Mouse (Mus musculus): ENCODE measurements around the gene Frmd7.

Frmd7 gene

DNA sequence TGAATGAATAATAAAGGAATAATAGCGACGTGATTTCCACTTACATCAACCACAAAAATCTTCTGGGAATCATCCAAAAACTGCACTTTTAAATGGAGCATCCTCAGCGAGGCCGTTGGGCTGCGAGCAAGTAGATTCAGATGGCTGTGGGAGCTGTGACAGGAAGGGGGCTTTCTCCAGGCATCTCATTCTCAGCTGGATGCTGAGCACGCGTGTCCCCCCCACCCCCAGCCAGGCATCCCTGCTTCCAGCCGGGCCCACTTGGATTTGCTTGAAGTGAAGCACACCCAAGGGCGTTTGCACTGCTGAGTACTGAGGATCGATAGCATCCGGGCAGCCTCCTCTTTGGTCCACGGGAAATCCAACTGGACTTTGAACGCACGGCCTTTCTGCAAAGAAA lies at the start of gene Frmd7:
Frmd7 (minus strand) TSS at position 101 of the 400 bp plus-strand sequence.
- no peak for DNase-seq (ENCODE audit: low read depth, low spot score)

DNA sequence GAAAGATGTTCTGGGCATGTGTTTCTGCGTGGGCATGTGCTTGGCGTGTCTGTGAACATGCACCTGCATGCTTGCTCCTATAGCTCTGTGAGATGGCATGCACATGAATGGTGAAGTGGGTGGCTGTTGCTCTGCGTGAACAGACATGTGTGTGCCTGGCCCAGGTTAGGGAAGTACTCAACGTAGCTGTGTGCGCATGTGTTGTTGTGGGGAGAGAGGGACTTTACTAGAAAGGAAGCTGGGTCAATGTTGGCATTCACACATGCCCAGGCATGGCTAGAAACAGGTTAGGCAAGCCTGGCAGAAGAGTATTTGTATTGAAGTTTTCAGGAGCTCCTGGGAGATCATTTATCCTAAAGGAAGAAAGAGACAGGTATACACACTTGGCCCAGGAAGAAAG lies 48.8 kb upstream of the Frmd7 start:
- no peak for DNase-seq (ENCODE audit: low read depth, low spot score)

DNA sequence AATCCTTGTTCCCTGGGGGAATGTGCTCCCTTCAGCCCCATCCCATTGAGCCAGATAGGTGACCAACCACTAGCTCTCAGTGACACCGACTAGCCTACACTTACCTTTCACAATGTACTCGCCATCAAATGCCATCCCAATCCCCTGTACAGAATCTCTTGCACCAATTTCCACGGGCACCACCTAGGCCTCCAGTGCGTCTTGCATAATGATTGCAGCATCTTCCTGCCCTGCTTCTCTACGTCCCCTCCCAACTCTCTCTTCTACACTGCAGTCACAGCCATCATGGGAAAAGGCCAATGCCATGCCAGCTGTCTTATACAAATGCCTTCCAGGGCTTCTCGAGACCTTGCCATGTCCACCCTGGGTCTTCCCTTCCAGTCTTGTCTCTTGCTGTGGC lies 47.4 kb upstream of the Frmd7 start:
- no peak for DNase-seq (ENCODE audit: low read depth, low spot score)

DNA sequence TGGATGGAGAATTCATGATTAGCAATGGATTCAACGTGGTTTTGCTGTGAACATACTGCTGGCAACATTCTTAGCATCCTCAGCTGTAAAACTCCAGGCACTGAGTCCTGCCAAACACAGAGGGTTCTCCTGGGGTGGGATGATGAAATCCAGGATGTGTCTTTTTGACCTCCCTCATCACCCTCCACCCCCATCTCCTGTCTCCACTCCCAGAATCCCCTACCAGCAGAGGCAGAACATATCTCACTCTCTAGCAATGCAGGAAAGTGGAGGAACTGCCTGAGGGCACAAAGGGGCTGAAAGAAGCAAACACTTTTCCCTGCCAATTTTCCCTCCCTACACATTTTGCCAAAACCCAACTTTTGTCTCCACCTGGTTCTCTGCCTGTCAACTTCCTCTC lies 46.1 kb upstream of the Frmd7 start:
- DNase-seq (ENCODE audit: low read depth, low spot score), result no peak

DNA sequence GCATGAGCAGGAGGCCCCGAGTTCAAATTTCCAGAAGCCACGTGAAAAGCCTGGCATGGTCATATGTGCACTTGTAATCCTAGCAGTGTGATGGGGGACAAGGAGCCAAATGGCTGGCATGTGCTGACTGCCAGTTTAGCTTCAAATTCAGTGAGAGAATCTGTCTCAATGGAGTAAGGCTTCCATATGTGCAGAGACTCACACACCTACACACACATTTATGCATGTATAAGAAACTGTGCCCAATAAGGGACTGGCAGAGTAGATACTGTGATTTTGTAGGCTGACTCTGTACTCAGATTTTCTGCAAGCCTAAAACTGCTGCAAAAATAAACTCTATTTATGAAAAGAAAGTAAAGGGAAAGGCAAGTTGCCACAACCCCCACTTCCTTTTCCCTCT lies 35.9 kb upstream of the Frmd7 start:
- DNase-seq (ENCODE audit: low read depth, low spot score), result no peak

DNA sequence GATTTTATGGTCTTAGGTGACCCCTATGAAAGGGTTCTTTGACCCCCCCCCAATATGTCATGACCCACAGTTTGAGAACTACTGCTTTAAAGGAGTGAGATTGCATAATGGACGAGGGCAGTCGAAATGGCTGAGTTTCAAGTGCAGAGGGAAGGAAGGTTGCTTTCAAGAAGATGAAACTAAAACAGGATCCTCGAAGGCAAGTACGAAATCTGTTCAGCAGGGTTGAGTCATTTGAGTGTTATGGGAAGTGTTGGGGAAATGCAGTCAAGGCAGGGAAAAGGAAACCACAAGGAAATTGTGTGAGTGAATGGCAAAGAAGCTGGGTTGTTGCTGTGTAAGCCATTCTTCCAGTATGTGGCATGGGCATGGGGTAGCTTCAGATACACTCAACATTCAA lies 29.6 kb upstream of the Frmd7 start:
- DNase-seq (ENCODE audit: low read depth, low spot score), result no peak

DNA sequence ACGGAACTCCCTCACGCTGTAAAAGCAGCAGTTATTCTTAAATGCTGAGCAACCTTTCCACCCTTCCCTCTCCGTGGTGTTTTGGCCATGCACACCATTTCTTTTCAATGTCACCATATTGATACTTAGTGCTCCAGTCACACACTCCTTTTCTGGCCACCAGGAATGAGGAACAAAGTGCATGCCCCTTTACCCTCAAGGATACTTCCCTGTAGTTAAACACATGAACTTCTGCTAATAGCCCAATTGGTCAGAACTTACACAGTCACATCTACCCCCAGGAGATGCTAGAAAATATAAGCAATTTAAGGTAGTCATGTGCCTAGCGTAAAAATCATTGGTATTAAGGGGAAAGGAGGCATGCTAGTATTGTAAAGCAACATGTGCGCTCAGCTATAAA lies 27.4 kb upstream of the Frmd7 start:
- DNase-seq (ENCODE audit: low read depth, low spot score), result no peak

DNA sequence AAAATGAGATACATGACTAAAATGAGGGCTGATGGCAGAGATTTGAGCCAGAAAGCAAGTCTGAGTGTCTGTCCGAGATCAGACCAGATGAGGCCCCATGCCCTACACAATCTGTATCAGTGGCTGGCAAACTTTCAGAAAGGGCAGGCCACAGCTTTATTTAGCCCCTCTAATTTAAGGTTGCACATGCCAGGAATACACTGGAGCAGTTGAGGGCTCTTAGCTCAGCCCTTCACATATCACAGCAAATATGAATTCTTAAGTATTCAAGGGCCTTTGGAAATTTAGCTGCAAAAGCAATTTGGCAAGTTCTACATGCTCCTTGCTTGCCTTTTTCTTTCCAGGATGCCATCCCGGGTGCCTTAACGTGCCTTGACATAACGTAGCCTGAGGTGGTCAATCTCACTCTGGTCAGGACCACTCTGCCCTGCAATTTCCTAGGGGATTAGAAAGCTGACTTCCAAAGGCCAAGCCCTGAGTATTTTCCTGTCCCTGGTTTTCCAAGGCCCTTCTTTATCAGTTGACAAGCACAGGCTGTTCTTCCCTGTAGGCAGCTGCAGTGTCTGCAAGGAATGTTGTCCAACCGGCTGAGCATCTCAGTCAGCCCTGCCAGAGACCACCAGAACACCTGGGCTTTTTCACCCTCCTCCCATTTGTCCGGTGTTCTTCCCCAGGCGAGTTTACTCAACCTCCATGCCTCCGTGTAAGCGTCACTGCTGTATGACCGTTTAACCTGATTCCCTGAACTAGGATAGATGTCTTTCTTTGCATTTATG lies 25.8 kb upstream of the Frmd7 start:
- DNase-seq (ENCODE audit: low read depth, low spot score), result no peak

DNA sequence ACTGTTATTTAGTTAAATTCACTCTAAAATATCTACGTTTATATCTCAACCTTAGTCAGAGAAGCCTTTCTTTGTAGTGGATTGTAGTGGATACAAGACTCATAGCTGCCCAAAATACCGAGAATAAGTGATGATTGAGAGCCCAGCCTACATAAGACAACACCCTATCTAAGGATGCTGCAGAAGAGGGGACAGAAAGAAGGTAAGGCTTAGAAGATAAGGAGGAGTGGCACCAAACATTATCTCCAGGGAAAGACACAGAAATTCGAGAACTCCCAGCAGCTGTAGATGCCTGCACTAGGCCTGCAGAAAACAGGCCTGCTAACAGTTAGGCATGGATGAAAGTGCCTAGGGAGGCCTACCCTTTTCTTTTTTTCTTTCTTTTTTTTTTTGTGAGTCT lies 22.6 kb upstream of the Frmd7 start:
- no peak for DNase-seq (ENCODE audit: low read depth, low spot score)

DNA sequence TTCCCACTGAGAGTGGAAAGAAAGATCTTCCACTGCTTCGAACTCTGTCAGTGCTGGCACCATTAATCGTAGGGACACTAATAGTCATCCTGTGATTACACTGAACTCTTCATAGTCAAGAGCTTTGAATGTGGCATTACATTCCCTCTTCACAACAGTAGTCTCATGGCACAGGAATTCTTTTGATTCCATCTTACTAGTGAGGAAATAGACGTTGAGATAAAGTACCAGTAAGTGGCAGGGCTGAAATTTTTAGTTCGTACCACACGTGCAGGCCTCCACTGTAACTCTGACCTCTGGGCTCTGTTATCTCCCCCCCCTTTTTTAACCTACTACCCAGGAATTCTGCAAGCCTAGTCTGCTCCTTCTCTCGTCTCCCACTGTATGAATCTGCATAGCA lies 20.4 kb upstream of the Frmd7 start:
- no peak for DNase-seq (ENCODE audit: low read depth, low spot score)

DNA sequence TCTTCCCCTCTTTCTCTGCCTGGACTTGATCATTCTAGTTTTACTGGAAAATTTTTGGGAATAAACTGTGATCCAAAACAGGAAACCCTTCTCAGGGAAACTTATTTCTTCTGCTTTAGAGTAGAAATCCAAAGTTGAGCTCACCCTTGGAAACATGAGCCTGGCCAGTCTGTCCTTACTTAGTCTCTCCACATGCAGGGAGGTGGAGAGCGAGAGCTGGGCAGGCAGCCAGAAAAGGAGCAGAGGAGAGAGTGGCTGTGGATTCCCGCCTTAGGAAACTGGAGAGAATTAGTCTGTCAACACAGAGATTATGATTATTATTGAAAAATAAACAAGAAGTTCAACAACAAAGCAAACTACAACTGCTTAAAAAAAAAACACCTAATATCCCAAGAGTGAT lies 6.1 kb upstream of the Frmd7 start:
- DNase-seq (ENCODE audit: low read depth, low spot score), result no peak

DNA sequence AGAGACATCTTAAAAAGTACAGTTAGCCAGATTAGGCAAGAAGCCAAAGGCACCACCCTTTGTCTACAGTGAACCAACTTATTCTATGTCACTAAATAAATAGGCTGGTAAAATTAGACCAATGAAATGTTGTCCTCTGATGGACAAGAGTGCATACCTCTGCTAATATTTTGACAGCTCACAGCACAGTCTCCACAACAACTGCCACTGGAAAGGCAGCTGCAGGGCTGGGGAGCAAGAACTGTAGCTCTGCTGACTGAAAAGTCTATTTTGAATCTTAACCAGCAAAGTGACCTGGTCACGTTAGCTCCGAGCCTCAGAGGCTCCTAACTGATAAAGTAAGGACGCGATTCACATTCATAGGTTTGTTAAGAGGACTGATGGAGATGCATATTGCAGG lies 5.6 kb upstream of the Frmd7 start:
- no peak for DNase-seq (ENCODE audit: low read depth, low spot score)

DNA sequence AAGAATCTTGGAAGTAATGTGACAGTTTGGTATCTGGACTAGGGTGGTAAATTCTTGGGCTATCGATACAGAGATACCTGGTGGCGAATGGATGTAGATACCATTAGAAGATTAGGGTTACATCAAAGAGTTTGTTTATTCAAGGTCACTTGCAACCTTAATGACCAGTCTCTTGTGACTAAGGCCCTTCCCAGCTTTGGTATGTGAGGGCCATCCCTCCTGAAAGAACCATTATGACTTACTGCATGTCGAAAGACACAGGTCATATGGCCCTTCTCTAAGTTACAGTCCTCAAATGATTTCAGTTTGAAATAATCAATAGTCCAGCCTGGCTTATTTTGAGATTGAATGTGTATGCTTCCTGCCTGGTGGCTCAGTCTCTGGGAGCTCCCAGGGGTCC lies 5.4 kb downstream of the Frmd7 start:
- DNase-seq (ENCODE audit: low read depth, low spot score), result no peak

DNA sequence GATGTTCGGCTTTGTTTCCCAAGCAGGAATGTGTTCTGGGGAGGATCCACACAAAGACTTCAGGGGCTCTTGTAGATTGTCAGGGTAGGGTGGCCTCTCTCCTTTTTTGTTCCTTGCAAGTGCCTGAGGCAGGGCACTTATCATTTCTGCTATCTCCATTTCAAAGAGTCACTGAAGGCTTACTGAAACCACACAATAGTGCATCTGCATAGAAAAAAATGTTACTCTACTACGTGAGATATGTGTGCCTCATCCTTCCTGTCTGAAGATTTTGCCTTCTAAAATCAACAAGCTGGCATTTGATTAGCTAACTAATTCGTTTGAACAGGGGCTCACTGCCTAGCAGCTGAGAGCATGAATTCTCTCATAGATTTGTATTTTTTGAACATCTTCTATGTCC lies 12.2 kb downstream of the Frmd7 start:
- peak; percentile 11 for DNase-seq (ENCODE audit: low read depth, low spot score)

DNA sequence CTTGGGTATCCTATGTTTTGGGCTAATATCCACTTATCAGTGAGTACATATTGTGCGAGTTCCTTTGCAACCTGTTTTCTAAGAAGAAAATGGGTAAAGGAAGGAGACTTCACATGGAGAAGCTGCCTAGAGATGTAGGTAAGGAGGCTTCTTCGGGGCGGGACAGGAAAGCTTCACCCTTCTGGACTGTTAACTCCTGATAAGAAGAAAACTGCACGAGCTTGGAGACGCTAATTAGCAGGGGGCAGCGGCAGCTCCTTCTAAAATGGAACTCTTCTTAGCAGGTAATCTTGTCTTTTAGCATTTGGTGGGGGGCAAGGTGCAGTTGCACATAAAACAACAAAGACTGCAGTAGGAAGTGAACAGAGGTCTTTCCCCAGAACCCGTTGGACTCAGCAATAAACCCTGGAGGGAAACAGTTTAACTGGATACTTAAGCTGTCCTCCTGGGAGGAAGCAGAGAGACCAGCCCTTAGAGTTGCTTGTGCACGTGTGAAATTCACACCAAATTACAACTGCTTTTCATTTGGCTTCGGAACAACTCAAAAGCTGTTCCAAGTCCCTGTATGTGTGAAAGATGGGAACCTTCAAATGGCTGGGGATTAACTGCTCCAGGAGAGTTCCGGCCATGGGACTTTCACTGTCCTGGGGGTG lies 15.5 kb downstream of the Frmd7 start:
- DNase-seq (ENCODE audit: low read depth, low spot score), result no peak

DNA sequence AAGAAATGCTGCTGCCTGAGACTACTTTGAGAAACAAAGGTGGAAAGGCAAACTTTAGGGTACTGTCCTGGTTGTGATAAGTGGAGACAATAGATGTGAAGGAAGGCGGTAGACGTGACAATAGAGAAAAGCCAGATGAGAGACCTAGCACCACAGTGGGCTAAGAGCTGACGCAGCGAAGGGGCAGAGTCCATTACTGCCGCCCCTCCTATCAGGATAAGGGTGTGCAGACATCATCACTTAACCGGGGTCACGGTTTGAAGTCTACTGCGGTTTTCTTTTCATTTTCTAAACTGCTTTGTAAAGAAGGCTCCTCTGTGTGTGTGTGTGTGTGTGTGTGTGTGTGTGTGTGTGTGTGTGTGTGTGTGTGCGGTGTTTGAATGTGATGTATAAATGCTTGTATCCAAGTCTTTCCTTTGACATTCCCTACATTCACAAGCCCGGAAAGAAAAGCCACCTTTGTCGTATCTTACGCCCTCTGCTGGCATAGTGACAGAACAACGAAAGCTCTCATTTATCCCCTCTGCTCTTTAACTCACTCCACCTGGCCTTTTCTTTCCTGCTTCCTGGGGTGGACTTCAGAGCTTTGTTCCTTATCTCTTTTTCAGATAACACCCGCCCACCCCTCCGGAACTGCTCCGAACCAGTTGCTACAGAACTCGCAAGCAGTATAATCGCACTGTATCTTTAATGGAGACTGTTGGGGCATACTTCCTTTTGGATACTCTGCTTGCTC lies 17.7 kb downstream of the Frmd7 start:
- peak; percentile 56 for DNase-seq (ENCODE audit: low read depth, low spot score)

DNA sequence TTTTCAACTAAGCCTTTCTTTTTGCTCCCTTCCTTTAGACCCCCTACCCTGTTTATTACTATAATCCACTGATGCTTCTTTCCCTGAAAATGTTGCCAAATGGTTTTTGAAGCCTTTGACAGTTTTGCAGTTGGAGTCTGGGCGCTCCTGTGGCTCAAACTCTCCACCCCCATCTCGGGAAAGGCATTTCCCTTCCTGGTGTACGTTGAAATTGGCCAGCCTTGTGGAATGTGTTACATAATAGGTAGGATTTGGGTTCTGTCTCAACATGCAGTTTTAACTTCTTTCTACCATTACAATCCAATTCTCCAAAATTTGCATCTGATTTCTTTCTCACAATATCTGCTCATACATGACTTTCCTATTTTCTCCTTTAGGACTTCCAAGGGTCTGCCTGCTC lies 23.8 kb downstream of the Frmd7 start:
- DNase-seq (ENCODE audit: low read depth, low spot score), result no peak

DNA sequence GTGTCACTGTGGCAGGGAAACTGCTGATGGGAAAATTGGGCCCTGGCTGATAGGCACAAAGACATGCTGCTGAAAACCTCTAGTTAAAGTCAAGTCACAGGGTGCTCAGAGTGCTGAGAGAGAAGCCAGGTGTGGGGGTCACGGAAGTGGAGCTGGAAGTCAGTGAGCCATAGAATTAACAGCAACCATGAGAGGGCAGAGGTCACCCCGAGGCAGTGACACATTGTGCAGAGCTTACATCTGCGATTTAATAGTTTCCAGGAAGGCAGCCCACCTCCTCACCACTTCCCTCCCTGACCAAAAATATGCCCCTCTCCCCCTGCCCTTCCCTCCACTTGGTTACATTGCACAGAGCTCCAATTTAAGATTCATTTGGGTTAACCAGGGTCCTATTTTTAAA lies 25.1 kb downstream of the Frmd7 start:
- DNase-seq (ENCODE audit: low read depth, low spot score), result no peak

DNA sequence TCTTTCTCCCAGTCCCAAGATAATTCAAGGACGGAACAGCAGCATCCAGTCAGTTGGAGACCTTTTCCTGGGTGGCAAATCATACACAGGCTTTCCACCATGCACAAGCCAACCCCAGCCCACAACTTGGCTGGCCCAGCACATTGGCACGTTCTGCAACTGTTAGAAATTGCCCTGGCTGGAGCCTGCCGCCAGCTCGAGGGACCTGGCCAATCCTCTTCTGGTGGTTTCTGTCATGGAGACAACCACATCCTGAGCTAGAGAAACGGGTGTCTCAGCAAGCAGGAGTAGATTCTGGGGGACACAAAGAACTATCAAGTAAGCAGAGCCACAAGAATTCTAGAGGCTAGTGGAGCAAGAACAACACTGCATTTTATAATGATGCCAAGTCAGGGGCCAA lies 32.6 kb downstream of the Frmd7 start:
- DNase-seq (ENCODE audit: low read depth, low spot score), result no peak

DNA sequence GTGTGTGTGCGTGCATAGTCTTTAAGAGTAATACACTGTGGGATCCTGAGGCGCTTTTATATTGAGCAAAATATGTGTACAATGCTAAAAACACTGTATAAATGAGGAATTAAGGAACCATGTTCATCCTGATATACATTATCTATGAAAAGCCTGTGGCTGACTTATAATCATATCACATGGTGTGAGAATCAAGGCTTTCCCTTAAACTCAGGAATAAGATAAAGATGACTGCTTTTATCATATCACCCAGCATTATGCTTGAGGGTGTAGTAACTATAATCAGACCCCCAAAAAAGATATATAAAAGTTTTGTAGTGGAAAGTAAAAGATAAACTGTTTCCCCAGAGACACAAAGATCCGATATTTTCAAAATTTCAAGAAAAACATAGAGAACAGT lies 39.0 kb downstream of the Frmd7 start:
- no peak for DNase-seq (ENCODE audit: low read depth, low spot score)

DNA sequence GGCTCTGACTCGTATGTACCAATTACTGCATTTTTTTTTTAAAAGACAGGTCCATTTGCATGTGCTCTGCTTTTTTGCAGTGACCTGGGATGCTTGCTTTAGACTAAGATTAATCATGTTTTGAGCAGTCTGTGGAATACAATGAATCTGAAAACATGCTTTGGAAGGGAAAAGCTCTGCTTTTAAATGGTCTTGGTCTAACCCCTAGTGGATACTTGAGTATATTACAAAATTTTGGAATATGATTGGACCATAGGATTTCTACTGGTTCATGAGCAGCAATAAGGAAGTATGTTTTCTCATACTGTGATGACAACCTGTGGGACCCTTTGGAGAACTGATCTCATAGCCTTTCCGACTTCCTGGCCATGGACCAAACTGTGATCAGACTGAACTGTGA lies 54.5 kb downstream of the Frmd7 start:
- no peak for DNase-seq (ENCODE audit: low read depth, low spot score)

DNA sequence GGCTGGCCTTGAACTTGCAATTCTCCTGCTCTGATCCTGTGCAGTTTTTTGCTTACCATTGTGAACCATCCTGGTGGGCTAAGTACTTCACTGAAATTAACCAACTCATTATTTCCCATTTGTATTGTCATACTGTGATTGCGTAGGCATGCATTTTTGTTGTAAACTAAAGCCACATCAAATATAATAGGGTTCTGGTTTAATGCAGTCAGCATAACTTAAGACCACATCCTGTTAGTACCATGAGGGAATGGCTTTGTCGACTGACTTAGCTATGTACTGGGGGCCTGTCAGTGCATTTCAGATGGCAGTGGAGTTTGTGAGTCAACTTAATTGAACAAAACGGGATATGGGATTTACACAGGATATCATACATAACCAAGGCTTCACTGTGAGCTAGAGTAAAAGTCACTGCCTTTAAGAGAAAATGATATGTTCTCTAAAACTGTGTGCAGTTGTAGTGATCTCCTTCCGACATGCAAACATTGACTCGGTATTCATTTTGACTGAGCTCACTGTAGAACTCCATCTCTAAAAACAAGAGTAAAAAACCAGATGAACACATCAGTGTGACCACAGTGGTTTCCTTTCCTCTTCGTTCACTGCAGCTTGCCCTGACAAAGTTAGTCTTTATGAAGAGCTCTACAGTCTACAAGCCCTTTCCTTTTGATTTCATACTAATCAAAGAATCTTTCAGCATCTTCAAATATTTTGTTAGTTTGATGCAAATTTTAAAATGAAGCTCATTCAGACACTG lies 68.1 kb downstream of the Frmd7 start:
- no peak for DNase-seq (ENCODE audit: low read depth, low spot score)
